Mouse (Mus musculus) liver, postnatal 0 days (tissue): ENCODE data around the gene Mink1.

Experiments
- CTCF ChIP-seq: sonication (generic); IDR thresholded peaks from 2 replicates; pipeline ENCODE4 v1.5.1; 2016; ENCODE audit warnings: antibody characterized with exemption, low read depth
- EP300 ChIP-seq: IDR thresholded peaks from 2 replicates; pipeline ENCODE4 v1.6.1; 2016; ENCODE audit warnings: antibody characterized with exemption, low read depth, mild to moderate bottlenecking

- TF ChIP-seq CTCF (no peak), EP300 (no peak)
Observed at GRCm38 (mm10) chr11:70562287-70562994, at the start of gene Mink1.
